Mouse (Mus musculus) lung, postnatal 0 days (tissue): ENCODE data around the gene Cck.

Source experiments
- CTCF ChIP-seq: IDR thresholded peaks from 2 replicates; pipeline ENCODE4 v1.5.1; 2016; ENCODE audit warnings: antibody characterized with exemption, mild to moderate bottlenecking
- EP300 ChIP-seq: IDR thresholded peaks from 2 replicates; pipeline ENCODE4 v1.6.1; 2016; ENCODE audit warnings: antibody characterized with exemption, mild to moderate bottlenecking, control low read depth

DNA sequence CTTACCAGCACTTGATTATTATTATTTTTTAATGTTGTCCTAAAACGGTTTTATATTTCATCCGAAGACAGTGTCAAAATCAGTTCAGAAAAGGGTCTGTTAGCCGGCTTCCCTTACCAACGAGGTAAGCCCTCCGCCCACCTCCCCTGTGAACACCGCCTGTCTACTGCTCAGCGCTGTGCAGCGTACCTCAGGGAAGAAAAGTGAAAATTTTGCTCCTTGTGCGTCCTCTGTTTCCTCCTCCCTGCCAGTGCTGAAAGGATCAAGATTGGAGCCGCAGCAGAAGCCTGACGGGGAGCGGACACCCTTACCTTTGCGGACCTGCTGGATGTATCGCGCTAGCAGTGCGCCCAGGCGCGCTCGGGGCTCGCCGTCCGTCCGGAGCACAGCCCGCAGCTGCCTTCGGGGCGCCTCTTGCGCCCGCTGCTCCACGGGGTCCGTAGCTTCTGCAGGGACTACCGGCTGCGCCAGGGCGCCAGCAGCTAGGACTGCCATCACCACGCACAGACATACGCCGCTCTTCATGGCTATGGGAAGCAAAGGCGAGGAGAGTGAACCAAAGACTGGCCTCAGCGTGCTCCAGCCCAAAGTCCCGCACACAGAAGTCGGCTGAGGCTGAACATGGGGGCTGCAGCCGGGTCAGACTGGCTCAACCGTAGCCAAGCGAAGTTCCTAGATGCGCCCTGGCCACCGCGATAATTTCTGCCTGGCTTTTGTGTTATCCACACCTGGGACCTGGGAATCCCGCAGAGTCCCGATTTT is 1.3 kb downstream of the Cck start:
- TF ChIP-seq CTCF (no peak), EP300 (no peak)
